7 mouse cellular contexts compared by ENCODE assay signal in the genomic region with DNA sequence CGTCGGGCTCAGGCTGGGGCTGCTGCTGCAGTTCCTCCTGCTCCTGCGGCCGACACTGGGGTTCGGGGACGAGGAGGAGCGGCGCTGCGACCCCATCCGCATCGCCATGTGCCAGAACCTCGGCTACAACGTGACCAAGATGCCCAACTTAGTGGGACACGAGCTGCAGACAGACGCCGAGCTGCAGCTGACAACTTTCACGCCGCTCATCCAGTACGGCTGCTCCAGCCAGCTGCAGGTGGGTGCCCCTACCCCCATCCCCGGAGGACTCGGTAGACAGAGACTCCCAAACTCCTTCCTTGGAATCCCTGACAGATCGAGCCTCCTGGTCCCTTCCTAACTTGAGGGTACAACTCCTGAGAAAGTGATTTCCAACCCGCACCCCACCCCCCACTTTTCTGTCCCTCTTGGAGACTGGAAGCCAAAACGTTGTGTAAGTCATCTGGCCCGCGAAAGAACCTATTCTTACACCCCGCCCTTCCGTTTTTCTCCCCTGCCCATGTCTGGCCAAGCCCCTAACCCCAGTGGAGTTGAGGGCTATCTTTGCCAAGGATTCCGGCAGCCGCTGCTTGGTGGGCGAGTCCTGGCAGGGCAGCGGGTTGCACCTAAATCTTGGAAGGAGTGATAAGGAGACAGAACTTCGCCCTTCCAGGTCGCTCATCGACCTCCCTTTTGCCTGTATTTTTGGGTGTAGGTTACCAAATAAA. TPM values are rescaled to one million over a fixed set of nuclear protein-coding genes. Genes with fewer than 3 reads are reported as not detected.
DNase-seq lines count a peak whose midpoint lies in the region; ATAC-seq and TF ChIP-seq lines count a peak whose summit lies in the region.

No protein-coding gene starts in this region.

- H3K79me3 ChIP-seq in C2C12 (ENCODE audit: low read depth): no peaks in the 10 kb centered on the region

- H3K79me2 ChIP-seq in C2C12 (ENCODE audit: control insufficient read depth, insufficient read depth): no peaks in the 10 kb centered on the region

- no peaks in the 10 kb centered on the region for H3K9me3 ChIP-seq in embryonic facial prominence, embryonic 10.5 days
- H3K9me3 ChIP-seq in heart, embryonic 11.5 days (replicated peaks; ENCODE audit: control insufficient read depth, low read length): no peaks in the 10 kb centered on the region
- no peaks in the 10 kb centered on the region for H3K9me3 ChIP-seq in kidney, postnatal 0 days (replicated peaks; ENCODE audit: low read length)
- no peaks in the 10 kb centered on the region for H3K9me3 ChIP-seq in stomach, embryonic 15.5 days

- peak; percentile 22 for DNase-seq in ES-CJ7 (ENCODE audit: low read depth, low spot score)
- DNase-seq in embryonic facial prominence, embryonic 10.5 days (ENCODE audit: low spot score): no peak
- peak; percentile 50 for DNase-seq in kidney, postnatal 0 days (ENCODE audit: low spot score)
- DNase-seq in lung, postnatal 25 days (ENCODE audit: low spot score): peak; percentile 52

- TF ChIP-seq CTCF in C2C12 (IDR thresholded peaks at IDR 0.05; ENCODE audit: control insufficient read depth, insufficient read depth, insufficient read length): no peak
- TF ChIP-seq CTCF in kidney, postnatal 0 days (IDR thresholded peaks at IDR 0.05; ENCODE audit: low read depth): no peak

- peak; percentile 22; the same call in 1 of the 2 replicates for ATAC-seq in heart, embryonic 11.5 days (replicated peaks; ENCODE audit: insufficient number of reproducible peaks, low FRiP score, low TSS enrichment)
- no peak for ATAC-seq in kidney, postnatal 0 days (replicated peaks; ENCODE audit: low FRiP score, low read depth)
- no peak for ATAC-seq in stomach, embryonic 15.5 days (ENCODE audit: insufficient read depth, low FRiP score, low read depth)

- no peaks in the 10 kb centered on the region for H3K36me3 ChIP-seq in C2C12 (ENCODE audit: control insufficient read depth, insufficient read depth)
- peaks cover 30% of the 10 kb centered on the region for H3K36me3 ChIP-seq in embryonic facial prominence, embryonic 10.5 days (replicated peaks)
- peaks cover 3% of the 10 kb centered on the region; the same call in 1 of the 2 replicates for H3K36me3 ChIP-seq in heart, embryonic 11.5 days (ENCODE audit: control insufficient read depth, insufficient read depth, low read length)
- peaks cover 13% of the 10 kb centered on the region for H3K36me3 ChIP-seq in kidney, postnatal 0 days (ENCODE audit: insufficient read depth, low read length)
- 0 out of 2 replicates have a peak, but pooled peaks cover 8% of the 10 kb centered on the region for H3K36me3 ChIP-seq in stomach, embryonic 15.5 days

- under 1% methylated on average over 35 of the region's 35 CpGs for WGBS in embryonic facial prominence, embryonic 10.5 days
- under 1% methylated on average over 35 of the region's 35 CpGs for WGBS in heart, embryonic 11.5 days (ENCODE audit: insufficient replicate concordance)
- under 1% methylated on average over 34 of the region's 35 CpGs for WGBS in kidney, postnatal 0 days
- under 1% methylated on average over 35 of the region's 35 CpGs for WGBS in stomach, embryonic 15.5 days

- H3K4me2 ChIP-seq in heart, embryonic 11.5 days: peak overlapping the region; percentile 97
- peak overlapping the region; percentile 82 for H3K4me2 ChIP-seq in kidney, postnatal 0 days (ENCODE audit: low read length)
- H3K4me2 ChIP-seq in stomach, embryonic 15.5 days: peak overlapping the region; percentile 79

- peaks cover 64% of the 10 kb centered on the region for H3K4me1 ChIP-seq in embryonic facial prominence, embryonic 10.5 days
- peaks cover 9% of the 10 kb centered on the region; the same call in 1 of the 2 replicates for H3K4me1 ChIP-seq in heart, embryonic 11.5 days (ENCODE audit: control insufficient read depth, insufficient read depth, low read length)
- H3K4me1 ChIP-seq in kidney, postnatal 0 days (replicated peaks; ENCODE audit: insufficient read depth, low read length): peaks cover 33% of the 10 kb centered on the region
- H3K4me1 ChIP-seq in stomach, embryonic 15.5 days: peaks cover 24% of the 10 kb centered on the region

- H3K9ac ChIP-seq in heart, embryonic 11.5 days (ENCODE audit: low read depth, low read length): peak overlapping the region; percentile 90
- H3K9ac ChIP-seq in kidney, postnatal 0 days (ENCODE audit: low read depth, low read length): peak overlapping the region; percentile 98
- peak overlapping the region; percentile 62 for H3K9ac ChIP-seq in stomach, embryonic 15.5 days

- peak overlapping the region; percentile 36 for H3ac ChIP-seq in C2C12 (ENCODE audit: control insufficient read depth, insufficient read length, low read depth)

- peak overlapping the region; percentile 11 for H3K4me3 ChIP-seq in C2C12 (ENCODE audit: insufficient read depth, poor library complexity, severe bottlenecking)
- H3K4me3 ChIP-seq in embryonic facial prominence, embryonic 10.5 days: peak overlapping the region; percentile 87
- peak overlapping the region; percentile 89 for H3K4me3 ChIP-seq in heart, embryonic 11.5 days (ENCODE audit: low read depth, low read length)
- peak overlapping the region; percentile 95 for H3K4me3 ChIP-seq in kidney, postnatal 0 days (replicated peaks; ENCODE audit: low read depth, low read length)
- H3K4me3 ChIP-seq in stomach, embryonic 15.5 days (replicated peaks): peak overlapping the region; percentile 88

- H3K27me3 ChIP-seq in C2C12 (ENCODE audit: control insufficient read depth, insufficient read depth, insufficient read length): no peaks in the 10 kb centered on the region
- H3K27me3 ChIP-seq in embryonic facial prominence, embryonic 10.5 days (replicated peaks; ENCODE audit: low read depth, poor library complexity, severe bottlenecking): peaks cover 14% of the 10 kb centered on the region
- no peaks in the 10 kb centered on the region for H3K27me3 ChIP-seq in heart, embryonic 11.5 days (ENCODE audit: control insufficient read depth, insufficient read depth, low read length)
- H3K27me3 ChIP-seq in kidney, postnatal 0 days (ENCODE audit: insufficient read depth, low read length): no peaks in the 10 kb centered on the region
- H3K27me3 ChIP-seq in stomach, embryonic 15.5 days (replicated peaks): no peaks in the 10 kb centered on the region

- H3K27ac ChIP-seq in embryonic facial prominence, embryonic 10.5 days (replicated peaks): peak overlapping the region; percentile 91
- peak overlapping the region; percentile 95 for H3K27ac ChIP-seq in heart, embryonic 11.5 days (ENCODE audit: low read depth, low read length)
- H3K27ac ChIP-seq in kidney, postnatal 0 days: peak overlapping the region; percentile 97
- H3K27ac ChIP-seq in stomach, embryonic 15.5 days: peak overlapping the region; percentile 78

TF ChIP-seq in C2C12, 6 proteins besides CTCF, POLR2A, EP300 and RAD21:
- TF ChIP-seq USF1 (IDR thresholded peaks at IDR 0.05; ENCODE audit: low read depth): no peak
- TF ChIP-seq CEBPB (IDR thresholded peaks at IDR 0.05; ENCODE audit: low read depth): no peak
- TF ChIP-seq MYOD1 (IDR thresholded peaks at IDR 0.05; ENCODE audit: control insufficient read depth, insufficient read length, low read depth): no peak
- TF ChIP-seq MAX (IDR thresholded peaks at IDR 0.05): no peak
- no peak for TF ChIP-seq MYOG (IDR thresholded peaks at IDR 0.05; ENCODE audit: control insufficient read depth, extremely low read depth, insufficient read length)
- no peak for TF ChIP-seq FOSL1 (IDR thresholded peaks at IDR 0.05; ENCODE audit: insufficient read depth, low read length, poor library complexity, severe bottlenecking)

RNA-seq across cellular contexts. Expression of gene Fzd4, which starts 0.7 kb away (rescaled TPM):
- polyA plus RNA-seq in C2C12 (2012; fragmentation: generic; extraction: Trizol): 0.60 TPM
- 10.2 and 11.5 TPM in 2 replicates for polyA plus RNA-seq in embryonic facial prominence, embryonic 10.5 days (2016; fragmentation: Nextera tagmentation; extraction: Ambion mirVana)
- polyA plus RNA-seq in heart, embryonic 11.5 days (2014; fragmentation: Nextera tagmentation; extraction: Ambion mirVana): 9.8 and 12.1 TPM in 2 replicates
- 29.6 and 30.9 TPM in 2 replicates for polyA plus RNA-seq in kidney, postnatal 0 days (2015; fragmentation: Nextera tagmentation; extraction: Ambion mirVana)
- 12.8 and 13.9 TPM in 2 replicates for polyA plus RNA-seq in stomach, embryonic 15.5 days (2015; fragmentation: Nextera tagmentation; extraction: Ambion mirVana)

RNA-seq across cellular contexts. Expression of gene Tmem135, which starts 0.9 kb away (rescaled TPM):
- 4.5 TPM for polyA plus RNA-seq in C2C12 (2012; fragmentation: generic; extraction: Trizol)
- polyA plus RNA-seq in embryonic facial prominence, embryonic 10.5 days (2016; fragmentation: Nextera tagmentation; extraction: Ambion mirVana): 15.8 and 18.0 TPM in 2 replicates
- 27.2 and 30.4 TPM in 2 replicates for polyA plus RNA-seq in heart, embryonic 11.5 days (2014; fragmentation: Nextera tagmentation; extraction: Ambion mirVana)
- polyA plus RNA-seq in kidney, postnatal 0 days (2015; fragmentation: Nextera tagmentation; extraction: Ambion mirVana): 41.6 and 45.5 TPM in 2 replicates
- 35.5 and 37.3 TPM in 2 replicates for polyA plus RNA-seq in stomach, embryonic 15.5 days (2015; fragmentation: Nextera tagmentation; extraction: Ambion mirVana)

Comparison
In these comparisons a context has a peak if more than half of its experiments do, and no peak if none do; other contexts are left out.
1. H3K4me3 ChIP-seq: peak in every context shown above with its lines; median percentile 95 in kidney, postnatal 0 days; 89 in heart, embryonic 11.5 days; 88 in stomach, embryonic 15.5 days; 87 in embryonic facial prominence, embryonic 10.5 days; 11 in C2C12.